Mouse (Mus musculus): ENCODE results near the gene Zfp62.

The Zfp62 gene

GRCm38 (mm10) chr11:49205080-49205590 lies 2.0 kb downstream of the Zfp62 start:
- DNase-seq (ENCODE audit: low spot score) = no peak

- no peak for DNase-seq (ENCODE audit: low spot score)
These were observed 4.4 kb downstream of the Zfp62 start for GRCm38 (mm10) chr11:49207495-49207894.

GRCm38 (mm10) chr11:49212577-49212976 lies 9.5 kb downstream of the Zfp62 start:
- DNase-seq (ENCODE audit: low spot score) = no peak

- DNase-seq (ENCODE audit: low spot score) = no peak
These were observed 10.4 kb downstream of the Zfp62 start for GRCm38 (mm10) chr11:49213505-49213904.

GRCm38 (mm10) chr11:49219271-49219670 lies 16.2 kb downstream of the Zfp62 start:
- DNase-seq (ENCODE audit: low spot score) = no peak

GRCm38 (mm10) chr11:49224455-49224854 lies 21.4 kb downstream of the Zfp62 start:
- DNase-seq (ENCODE audit: low spot score) = no peak

- DNase-seq (ENCODE audit: low spot score) = no peak
These were observed 29.7 kb downstream of the Zfp62 start for GRCm38 (mm10) chr11:49232781-49233180.

GRCm38 (mm10) chr11:49235459-49236207 lies 32.5 kb downstream of the Zfp62 start:
- DNase-seq (ENCODE audit: low spot score) = peak; percentile 50

GRCm38 (mm10) chr11:49236891-49237290 lies 33.8 kb downstream of the Zfp62 start:
- peak; percentile 81 for DNase-seq (ENCODE audit: low spot score)

- peak; percentile 68 for DNase-seq (ENCODE audit: low spot score)
These were observed 34.4 kb downstream of the Zfp62 start for GRCm38 (mm10) chr11:49237532-49237931.

- DNase-seq (ENCODE audit: low spot score) = no peak
These were observed 37.2 kb downstream of the Zfp62 start for GRCm38 (mm10) chr11:49240310-49240709.

GRCm38 (mm10) chr11:49240874-49241273 lies 37.8 kb downstream of the Zfp62 start:
- DNase-seq (ENCODE audit: low spot score) = no peak

GRCm38 (mm10) chr11:49241471-49241870 lies 38.4 kb downstream of the Zfp62 start:
- DNase-seq (ENCODE audit: low spot score) = no peak

- no peak for DNase-seq (ENCODE audit: low spot score)
These were observed 40.0 kb downstream of the Zfp62 start for GRCm38 (mm10) chr11:49242944-49243626.

GRCm38 (mm10) chr11:49243727-49244594 lies 40.9 kb downstream of the Zfp62 start, which contains the start of gene Mgat1:
TSS of gene Mgat1 (plus strand) at chr11:49244191.
- peak; percentile 97 for DNase-seq (ENCODE audit: low spot score)

GRCm38 (mm10) chr11:49244595-49244930 lies 41.5 kb downstream of the Zfp62 start:
- DNase-seq (ENCODE audit: low spot score) = no peak

GRCm38 (mm10) chr11:49245176-49245575 lies 42.1 kb downstream of the Zfp62 start:
- peak; percentile 81 for DNase-seq (ENCODE audit: low spot score)

GRCm38 (mm10) chr11:49245634-49246415 lies 42.7 kb downstream of the Zfp62 start:
- no peak for DNase-seq (ENCODE audit: low spot score)

- DNase-seq (ENCODE audit: low spot score) = no peak
These were observed 43.4 kb downstream of the Zfp62 start for GRCm38 (mm10) chr11:49246523-49246922.

- no peak for DNase-seq (ENCODE audit: low spot score)
These were observed 44.2 kb downstream of the Zfp62 start for GRCm38 (mm10) chr11:49247255-49247654.

- no peak for DNase-seq (ENCODE audit: low spot score)
These were observed 45.3 kb downstream of the Zfp62 start for GRCm38 (mm10) chr11:49248226-49248973.

Measured in adipocyte (in vitro differentiated cells).